Comparison of ENCODE assay signal across 10 mouse cellular contexts in the genomic region with DNA sequence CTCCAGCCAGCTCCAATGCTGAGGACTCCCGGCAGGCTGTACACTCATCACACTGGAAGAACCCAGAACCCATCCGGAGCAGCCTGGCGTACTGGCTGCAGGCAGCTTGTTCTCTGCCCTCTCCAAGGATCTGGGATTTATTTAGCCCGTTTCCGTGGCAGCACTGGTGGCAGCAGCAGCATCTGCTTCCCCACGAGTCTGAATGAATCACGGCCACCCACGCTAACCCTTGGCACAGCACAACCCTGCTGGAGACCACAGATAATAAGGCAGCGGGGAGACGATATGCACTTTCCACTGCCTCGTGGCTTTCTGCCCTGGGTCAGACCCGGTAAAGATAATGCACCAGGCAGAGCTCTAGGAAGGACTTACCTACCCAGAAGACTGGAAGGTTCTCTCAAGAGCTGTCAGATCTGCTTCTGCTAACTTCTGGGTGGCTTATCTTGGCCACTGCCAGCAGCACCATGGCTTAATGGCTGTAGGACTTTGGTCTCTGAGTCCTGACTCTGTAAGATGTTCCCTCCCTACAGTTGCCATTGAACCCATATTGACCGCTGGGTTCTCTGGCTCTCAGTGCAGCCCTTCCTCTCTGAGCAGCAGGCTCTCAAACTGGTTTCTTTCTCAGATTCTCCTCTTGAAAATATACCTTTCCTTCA.
DNase-seq lines count a peak whose midpoint lies in the region; ATAC-seq and TF ChIP-seq lines count a peak whose summit lies in the region.
"Had no signal": no experiment of that assay in that cellular context is flagged by ENCODE, and none has a peak within 500 bp of the region (broad histone marks: within the 10 kb centered on the region; RNA-seq: fewer than 3 reads in every experiment).

No protein-coding gene starts in this region.

- H3K4me2 ChIP-seq in intestine, embryonic 15.5 days (replicated peaks), result no peak overlapping the region
- no peak overlapping the region for H3K4me2 ChIP-seq in midbrain, embryonic 15.5 days
- H3K4me2 ChIP-seq: neural tube, embryonic 13.5 days had no signal

- no peak overlapping the region for H3K4me3 ChIP-seq in lung, adult 2 months (replicated peaks; ENCODE audit: extremely low read depth, low read depth, low read length)
- H3K4me3 ChIP-seq in intestine, embryonic 15.5 days (replicated peaks), result no peak overlapping the region
- no peak overlapping the region for H3K4me3 ChIP-seq in midbrain, embryonic 15.5 days
- H3K4me3 ChIP-seq: neural tube, embryonic 13.5 days had no signal

- no peaks in the 10 kb centered on the region for H3K36me3 ChIP-seq in intestine, embryonic 15.5 days
- no peaks in the 10 kb centered on the region for H3K36me3 ChIP-seq in midbrain, embryonic 15.5 days (replicated peaks)
- H3K36me3 ChIP-seq: neural tube, embryonic 13.5 days had no signal

- peak; percentile 34; the same call in 1 of the 2 replicates for ATAC-seq in intestine, embryonic 15.5 days
- ATAC-seq in midbrain, embryonic 15.5 days (replicated peaks), result no peak

- TF ChIP-seq POLR2A in lung, adult 2 months (IDR thresholded peaks at IDR 0.05; ENCODE audit: borderline replicate concordance, extremely low read depth, low read depth, low read length), result no peak

- H3K27ac ChIP-seq in intestine, embryonic 15.5 days, result no peak overlapping the region
- no peak overlapping the region for H3K27ac ChIP-seq in midbrain, embryonic 15.5 days
- H3K27ac ChIP-seq: kidney, postnatal 0 days; neural tube, embryonic 13.5 days had no signal

- H3K9me3 ChIP-seq in intestine, embryonic 15.5 days, result no peaks in the 10 kb centered on the region
- no peaks in the 10 kb centered on the region for H3K9me3 ChIP-seq in midbrain, embryonic 15.5 days
- H3K9me3 ChIP-seq: neural tube, embryonic 13.5 days had no signal

- WGBS in lung, adult 2 months, result 63% methylated on average over 13 of the region's 13 CpGs
- WGBS in intestine, embryonic 15.5 days, result 62% methylated on average over 13 of the region's 13 CpGs
- WGBS in midbrain, embryonic 15.5 days, result 45% methylated on average over 13 of the region's 13 CpGs

- peak; percentile 11 to 17 for DNase-seq in lung, adult 18-20 months
- DNase-seq in lung, adult 2 months, result no peak
- peak; percentile 44 for DNase-seq in cerebellum, adult 9-10 months
- DNase-seq in lung, postnatal 36 days, result peak; percentile 37
- no peak for DNase-seq in spleen, adult 12 weeks (ENCODE audit: low spot score)
- DNase-seq in kidney, postnatal 36 days, result no peak

- H3K9ac ChIP-seq in intestine, embryonic 15.5 days, result no peak overlapping the region
- no peak overlapping the region for H3K9ac ChIP-seq in midbrain, embryonic 15.5 days
- H3K9ac ChIP-seq: neural tube, embryonic 13.5 days had no signal

- H3K27me3 ChIP-seq in intestine, embryonic 15.5 days (replicated peaks), result no peaks in the 10 kb centered on the region
- H3K27me3 ChIP-seq in midbrain, embryonic 15.5 days (replicated peaks), result no peaks in the 10 kb centered on the region
- H3K27me3 ChIP-seq: neural tube, embryonic 13.5 days had no signal

- TF ChIP-seq CTCF in lung, adult 2 months (IDR thresholded peaks at IDR 0.05; ENCODE audit: insufficient read depth, low read length), result no peak

- H3K4me1 ChIP-seq in lung, adult 2 months (ENCODE audit: control insufficient read depth, insufficient read depth, low read length), result no peaks in the 10 kb centered on the region
- peaks cover 4% of the 10 kb centered on the region; the same call in 1 of the 2 replicates for H3K4me1 ChIP-seq in intestine, embryonic 15.5 days (replicated peaks)
- no peaks in the 10 kb centered on the region for H3K4me1 ChIP-seq in midbrain, embryonic 15.5 days

Comparison
In these comparisons a context has a peak if more than half of its experiments do, and no peak if none do; other contexts are left out.
1. DNase-seq: peak in lung, adult 18-20 months (2 of 2), cerebellum, adult 9-10 months (single experiment) and lung, postnatal 36 days (single experiment); none in lung, adult 2 months (single experiment), spleen, adult 12 weeks (single experiment) and kidney, postnatal 36 days (0 of 2).